Mouse (Mus musculus) bone marrow macrophage, adult 2 months (primary cell): ENCODE measurements around the gene Slc44a3.

Source experiments
- CTCF ChIP-seq: IDR thresholded peaks from 2 replicates; pipeline ENCODE4 v1.5.1; 2012; ENCODE audit warnings: low read depth, mild to moderate bottlenecking, low read length, moderate library complexity
- POLR2A ChIP-seq: IDR thresholded peaks from 2 replicates; pipeline ENCODE4 v1.6.1; 2012; ENCODE audit warnings: mild to moderate bottlenecking, low read depth, low read length, borderline replicate concordance

DNA sequence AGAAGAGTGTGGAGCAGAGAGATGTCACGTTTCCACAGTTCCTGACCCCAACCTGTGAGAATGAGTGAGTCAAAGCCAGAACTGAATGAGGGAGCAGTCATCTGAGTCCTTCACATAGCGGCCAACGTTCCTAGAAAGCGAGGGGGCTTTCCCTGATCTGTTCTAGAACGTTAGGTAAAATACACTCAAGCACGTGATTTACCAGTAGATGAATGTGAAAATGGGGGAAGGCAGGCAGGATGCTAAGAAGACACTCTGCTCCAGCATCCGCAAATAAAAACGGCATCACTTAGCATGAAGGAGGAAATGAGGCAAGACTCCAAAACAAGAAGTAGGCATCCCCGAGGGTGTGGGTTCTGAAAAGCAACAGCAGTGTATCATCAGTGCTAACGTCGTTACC is 38.4 kb upstream of the Slc44a3 start:
- no peak for TF ChIP-seq CTCF
- TF ChIP-seq POLR2A: no peak
